Mouse (Mus musculus): ENCODE results near the gene Scaf1. TPM values are rescaled to one million over a fixed set of nuclear protein-coding genes. Genes with fewer than 3 reads are reported as not detected.
A peak's percentile ranks its signal among the peaks of the same experiment; 100 is the strongest.

Gene Scaf1
- polyA plus RNA-seq, 1 experiment from 2014 or later, result 27.3 TPM

DNA sequence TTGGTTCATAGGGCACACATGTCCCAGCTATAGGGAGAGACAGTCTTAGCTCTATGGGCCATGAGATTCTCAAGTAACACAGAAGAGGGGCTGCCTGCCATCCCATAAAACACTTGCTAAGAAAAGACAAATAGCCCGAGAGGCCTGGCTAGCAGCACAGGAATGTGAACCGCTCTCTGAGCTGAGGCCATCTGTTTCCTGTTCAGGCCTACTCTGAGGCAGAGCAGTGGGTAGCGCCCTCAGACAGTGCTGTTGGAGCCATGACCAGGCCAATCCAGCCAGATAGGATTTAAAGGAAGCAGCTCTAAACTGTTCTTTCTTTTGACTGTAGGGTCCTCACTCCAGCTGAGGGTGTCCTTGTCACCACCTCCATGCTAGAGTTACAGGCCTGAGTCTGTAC, 11.6 kb downstream of the Scaf1 start:
- H3K4me3 ChIP-seq (replicated peaks; ENCODE audit: low read depth, low read length), result no peak overlapping the region

DNA sequence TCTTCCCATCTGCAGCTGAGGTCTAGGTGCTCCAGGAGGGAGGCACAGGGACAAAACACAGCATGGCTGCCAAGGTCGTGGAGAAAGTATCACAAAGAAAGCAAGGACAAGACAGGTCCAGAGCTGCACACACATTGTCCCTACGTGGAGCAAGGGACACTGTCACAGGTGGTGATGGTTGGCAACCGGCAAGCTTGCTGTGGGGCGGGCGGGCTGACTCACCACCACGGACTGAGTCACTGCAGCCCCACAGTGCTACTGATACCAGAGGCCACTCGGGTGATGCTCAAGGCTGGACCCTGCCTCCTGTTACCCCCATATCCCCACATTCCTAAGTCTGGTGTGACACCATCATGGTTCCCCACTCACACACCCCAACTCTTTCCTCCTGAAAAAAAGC, 13.7 kb downstream of the Scaf1 start:
- H3K9me3 ChIP-seq (replicated peaks; ENCODE audit: low read length), result no peaks in the 10 kb centered on the region
- no peak for ATAC-seq (replicated peaks; ENCODE audit: low FRiP score, low read depth)
- no peak overlapping the region for H3K27ac ChIP-seq
- no peaks in the 10 kb centered on the region for H3K27me3 ChIP-seq (ENCODE audit: insufficient read depth, low read length)
- H3K4me2 ChIP-seq (ENCODE audit: low read length), result no peak overlapping the region
- no peak overlapping the region for H3K4me3 ChIP-seq (replicated peaks; ENCODE audit: low read depth, low read length)
- DNase-seq (ENCODE audit: low spot score), result no peak
- H3K36me3 ChIP-seq (ENCODE audit: insufficient read depth, low read length), result peaks cover 67% of the 10 kb centered on the region
- no peak for TF ChIP-seq CTCF (IDR thresholded peaks at IDR 0.05; ENCODE audit: low read depth)
- WGBS, result 85% methylated on average over 7 of the region's 7 CpGs
- H3K4me1 ChIP-seq (replicated peaks; ENCODE audit: insufficient read depth, low read length), result peaks cover 12% of the 10 kb centered on the region
- no peak overlapping the region for H3K9ac ChIP-seq (ENCODE audit: low read depth, low read length)

More for the DNA sequence above, 11.6 kb downstream of the Scaf1 start:
- Histone ChIP-seq H3K9me3 (replicated peaks; ENCODE audit: low read length) (no peaks in the 10 kb centered on the region), H3K9ac (ENCODE audit: low read depth, low read length) (no peak overlapping the region), H3K4me1 (replicated peaks; ENCODE audit: insufficient read depth, low read length) (peaks cover 8% of the 10 kb centered on the region; the same call in 1 of the 2 replicates), H3K27me3 (ENCODE audit: insufficient read depth, low read length) (no peaks in the 10 kb centered on the region), H3K4me2 (ENCODE audit: low read length) (no peak overlapping the region), H3K27ac (no peak overlapping the region), H3K36me3 (ENCODE audit: insufficient read depth, low read length) (peaks cover 88% of the 10 kb centered on the region)
- ATAC-seq (replicated peaks; ENCODE audit: low FRiP score, low read depth) (no peak), DNase-seq (ENCODE audit: low spot score) (peak; percentile 55)
- no peak for TF ChIP-seq CTCF (IDR thresholded peaks at IDR 0.05; ENCODE audit: low read depth)
- 47% methylated on average over 3 of the region's 3 CpGs for WGBS

DNA sequence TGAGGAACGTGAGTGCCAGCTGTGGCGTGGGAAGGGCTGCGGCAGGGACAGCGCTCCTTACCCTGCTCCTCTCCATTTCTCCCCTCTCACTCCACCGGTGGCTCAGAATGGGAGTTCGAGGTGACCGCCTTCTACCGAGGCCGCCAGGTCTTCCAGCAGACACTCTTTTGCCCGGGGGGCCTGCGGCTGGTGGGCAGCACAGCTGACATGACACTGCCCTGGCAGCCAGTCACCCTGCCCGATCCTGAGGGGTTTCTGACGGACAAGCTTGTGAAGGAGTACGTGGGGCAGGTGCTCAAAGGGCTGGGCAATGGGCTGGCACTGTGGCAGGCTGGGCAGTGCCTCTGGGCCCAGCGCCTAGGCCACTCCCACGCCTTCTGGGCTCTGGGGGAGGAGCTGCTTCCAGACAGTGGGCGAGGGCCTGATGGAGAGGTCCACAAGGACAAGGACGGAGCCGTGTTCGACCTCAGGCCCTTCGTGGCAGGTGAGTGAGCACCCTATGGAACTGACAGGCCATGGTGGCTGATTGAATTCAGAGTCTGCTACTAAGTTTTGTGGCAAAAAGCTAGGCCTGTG, 15.5 kb downstream of the Scaf1 start:
- no peak for TF ChIP-seq CTCF (IDR thresholded peaks at IDR 0.05; ENCODE audit: low read depth)
- Histone ChIP-seq H3K27me3 (ENCODE audit: insufficient read depth, low read length) (no peaks in the 10 kb centered on the region), H3K4me2 (ENCODE audit: low read length) (0 out of 2 replicates have a peak overlapping the region, but pooled peaks have one; percentile 1), H3K4me1 (replicated peaks; ENCODE audit: insufficient read depth, low read length) (peaks cover 18% of the 10 kb centered on the region), H3K4me3 (replicated peaks; ENCODE audit: low read depth, low read length) (no peak overlapping the region), H3K36me3 (ENCODE audit: insufficient read depth, low read length) (peaks cover 50% of the 10 kb centered on the region), H3K9me3 (replicated peaks; ENCODE audit: low read length) (no peaks in the 10 kb centered on the region), H3K27ac (0 out of 2 replicates have a peak overlapping the region, but pooled peaks have one; percentile 25), H3K9ac (ENCODE audit: low read depth, low read length) (no peak overlapping the region)
- 69% methylated on average over 21 of the region's 21 CpGs for WGBS
- no peak for ATAC-seq (replicated peaks; ENCODE audit: low FRiP score, low read depth)
- no peak for DNase-seq (ENCODE audit: low spot score)

DNA sequence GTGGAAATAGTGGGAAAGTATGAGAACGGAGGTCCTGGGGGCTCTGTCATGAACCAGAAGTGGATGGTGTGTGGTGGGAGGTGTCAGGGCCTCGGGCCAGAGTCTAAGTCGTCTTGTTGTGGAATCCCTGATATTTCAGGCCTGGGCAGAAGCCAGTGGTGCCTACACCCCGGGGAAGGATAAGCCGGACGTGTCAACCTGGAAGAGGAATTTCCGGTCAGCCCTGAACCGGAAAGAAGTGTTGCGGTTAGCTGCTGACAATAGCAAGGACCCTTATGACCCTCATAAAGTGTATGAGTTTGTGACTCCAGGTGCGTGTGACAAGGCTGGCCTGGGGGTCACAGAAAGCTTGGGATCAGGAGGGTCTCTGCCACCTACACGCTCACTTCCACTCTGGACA, 16.4 kb downstream of the Scaf1 start:
- WGBS, result 37% methylated on average over 11 of the region's 11 CpGs
- Histone ChIP-seq H3K4me3 (replicated peaks; ENCODE audit: low read depth, low read length) (no peak overlapping the region), H3K4me1 (replicated peaks; ENCODE audit: insufficient read depth, low read length) (peaks cover 18% of the 10 kb centered on the region), H3K27ac (peak overlapping the region; percentile 11), H3K36me3 (ENCODE audit: insufficient read depth, low read length) (peaks cover 48% of the 10 kb centered on the region), H3K9me3 (replicated peaks; ENCODE audit: low read length) (no peaks in the 10 kb centered on the region), H3K4me2 (ENCODE audit: low read length) (peak overlapping the region; percentile 87; the same call in 1 of the 2 replicates), H3K27me3 (ENCODE audit: insufficient read depth, low read length) (no peaks in the 10 kb centered on the region), H3K9ac (ENCODE audit: low read depth, low read length) (peak overlapping the region; percentile 46; the same call in 1 of the 2 replicates)
- no peak for TF ChIP-seq CTCF (IDR thresholded peaks at IDR 0.05; ENCODE audit: low read depth)
- ATAC-seq (replicated peaks; ENCODE audit: low FRiP score, low read depth), result no peak
- peak; percentile 39 for DNase-seq (ENCODE audit: low spot score)

DNA sequence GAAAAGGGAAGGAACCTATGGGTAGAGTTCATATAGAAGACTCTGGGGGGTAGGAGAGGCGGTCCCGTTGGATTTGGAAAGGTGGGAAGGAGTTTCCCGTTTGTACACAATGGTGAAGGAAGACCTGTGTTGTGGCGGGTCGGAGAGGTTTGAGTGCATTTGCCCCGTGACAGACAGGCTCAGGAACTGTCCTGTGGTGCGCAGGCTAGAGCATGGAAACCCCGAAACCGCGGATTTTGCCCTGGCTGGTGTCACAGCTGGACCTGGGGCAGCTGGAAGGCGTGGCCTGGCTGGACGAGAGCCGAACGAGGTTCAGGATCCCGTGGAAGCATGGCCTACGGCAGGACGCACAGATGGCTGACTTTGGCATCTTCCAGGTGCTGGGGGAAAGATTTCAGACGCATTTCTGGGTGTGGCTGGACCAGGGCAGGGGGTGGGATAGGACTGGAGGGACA, 17.6 kb downstream of the Scaf1 start, which contains the start of gene Bcl2l12:
Gene Bcl2l12, minus strand, starts transcription at position 212 of the 455 bp plus-strand sequence.
- Histone ChIP-seq H3K4me3 (replicated peaks; ENCODE audit: low read depth, low read length) (peak within 1 kb of the TSS; percentile 68), H3K9ac (ENCODE audit: low read depth, low read length) (peak within 1 kb of the TSS; percentile 77), H3K9me3 (replicated peaks; ENCODE audit: low read length) (no peaks in the 10 kb centered on the region), H3K4me1 (replicated peaks; ENCODE audit: insufficient read depth, low read length) (peaks cover 15% of the 10 kb centered on the region), H3K4me2 (ENCODE audit: low read length) (peak within 1 kb of the TSS; percentile 87), H3K27me3 (ENCODE audit: insufficient read depth, low read length) (no peaks in the 10 kb centered on the region), H3K36me3 (ENCODE audit: insufficient read depth, low read length) (peaks cover 37% of the 10 kb centered on the region), H3K27ac (peak within 1 kb of the TSS; percentile 90)
- WGBS, result under 1% methylated on average over 18 of the region's 18 CpGs
- 0 out of 2 replicates have a peak, but pooled peaks have one; percentile 15 for ATAC-seq (replicated peaks; ENCODE audit: low FRiP score, low read depth)
- peak; percentile 53 for DNase-seq (ENCODE audit: low spot score)
- TF ChIP-seq CTCF (IDR thresholded peaks at IDR 0.05; ENCODE audit: low read depth), result no peak

DNA sequence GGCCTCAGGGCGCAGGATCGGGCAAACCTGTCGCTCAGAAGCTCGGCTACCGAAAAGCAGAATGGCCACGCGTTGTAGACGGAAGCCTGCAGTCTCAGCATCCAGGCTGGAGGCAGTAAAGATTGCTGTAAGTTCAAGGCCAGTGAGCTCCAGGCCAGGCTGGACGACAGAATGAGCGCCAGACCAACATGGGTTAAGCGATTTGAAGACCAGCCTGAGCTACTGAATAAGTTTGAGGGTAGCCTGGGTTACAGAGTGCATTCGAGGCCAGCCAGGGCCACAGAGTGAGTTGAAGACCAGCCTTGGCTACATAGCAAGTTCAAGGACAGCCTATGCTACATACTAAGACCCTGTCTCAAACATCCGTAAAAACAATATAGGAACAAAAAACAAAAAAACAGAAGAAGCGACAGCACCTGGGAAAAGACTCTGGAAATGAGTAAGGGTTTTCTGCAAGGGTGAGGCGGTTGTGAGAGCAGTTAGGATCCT, 18.2 kb downstream of the Scaf1 start:
- ATAC-seq (replicated peaks; ENCODE audit: low FRiP score, low read depth) (no peak; the same call in 1 of the 2 replicates), DNase-seq (ENCODE audit: low spot score) (no peak)
- peak overlapping the region; percentile 68 for H3K4me3 ChIP-seq (replicated peaks; ENCODE audit: low read depth, low read length)
- peaks cover 32% of the 10 kb centered on the region for H3K36me3 ChIP-seq (ENCODE audit: insufficient read depth, low read length)
- peak overlapping the region; percentile 90 for H3K27ac ChIP-seq
- no peaks in the 10 kb centered on the region for H3K9me3 ChIP-seq (replicated peaks; ENCODE audit: low read length)
- TF ChIP-seq CTCF (IDR thresholded peaks at IDR 0.05; ENCODE audit: low read depth), result no peak
- H3K27me3 ChIP-seq (ENCODE audit: insufficient read depth, low read length), result no peaks in the 10 kb centered on the region
- H3K4me1 ChIP-seq (replicated peaks; ENCODE audit: insufficient read depth, low read length), result peaks cover 15% of the 10 kb centered on the region
- H3K4me2 ChIP-seq (ENCODE audit: low read length), result peak overlapping the region; percentile 87
- H3K9ac ChIP-seq (ENCODE audit: low read depth, low read length), result peak overlapping the region; percentile 77
- WGBS, result 2% methylated on average over 15 of the region's 15 CpGs
